Mouse (Mus musculus): Measurements from ENCODE around the gene Med27.

GRCm38 (mm10) chr2:29365000-29365695 lies 18.5 kb downstream of the Med27 start:
- no peak for TF ChIP-seq POLR2A (IDR thresholded peaks at IDR 0.05; ENCODE audit: low read depth, low read length)
- no peak for TF ChIP-seq CTCF (IDR thresholded peaks at IDR 0.05; ENCODE audit: borderline replicate concordance, insufficient read depth, low read length)

All from embryonic fibroblast, embryonic 13.5 days (primary cell).